Mouse (Mus musculus): ENCODE measurements around the gene 4931428F04Rik. TPM values are rescaled to one million over a fixed set of nuclear protein-coding genes. Genes with fewer than 3 reads are reported as not detected.
"Not testable (repeated sequence)": the region's sequence is repeated elsewhere in the genome, so short reads cannot be mapped to it uniquely, and the experiment has no call there.

4931428F04Rik gene
- polyA plus RNA-seq, 1 experiment from 2014 or later: 96.2 TPM

DNA sequence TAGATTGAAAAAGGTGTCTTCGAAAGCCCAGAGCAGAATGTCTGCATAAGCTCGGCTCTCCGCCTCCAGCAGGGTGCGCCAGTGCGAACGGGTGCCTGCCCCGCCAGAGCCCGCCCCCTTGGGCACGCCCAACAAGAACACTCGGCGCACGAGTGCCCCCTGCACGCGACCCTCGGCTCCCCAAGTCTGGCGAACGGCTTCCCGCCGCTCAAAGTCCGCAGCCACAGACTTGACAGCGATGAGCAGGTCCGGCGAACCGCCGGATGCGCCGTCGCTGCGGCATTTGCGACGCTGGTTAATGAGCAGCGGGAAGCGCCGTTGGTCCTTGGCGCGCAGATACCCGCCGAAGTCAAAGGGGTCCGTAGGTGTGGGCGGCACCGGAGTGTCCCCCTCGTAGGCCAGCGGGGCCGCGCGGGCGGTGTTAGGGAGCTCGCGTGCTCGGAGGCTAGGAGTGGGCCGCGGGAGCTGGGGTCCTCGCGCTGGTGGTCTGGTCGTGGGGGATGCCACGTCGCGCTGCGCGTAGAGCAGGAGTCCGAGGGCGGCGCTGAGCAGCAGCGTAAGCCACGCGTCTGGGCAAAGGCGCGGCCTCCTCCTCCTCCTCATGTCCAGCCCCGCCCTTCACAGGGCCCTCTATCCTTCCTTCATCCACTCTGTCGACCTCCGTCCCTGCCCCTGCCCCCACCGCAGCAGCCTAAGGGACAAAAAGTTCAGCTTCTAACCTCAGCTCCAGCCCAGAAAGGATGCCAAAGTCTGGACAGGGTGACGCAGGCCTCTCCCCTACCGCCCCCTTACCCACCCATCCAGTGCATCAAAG, 35.3 kb downstream of the 4931428F04Rik start:
- no peak overlapping the region; the same call in 1 of the 2 replicates for H3K27ac ChIP-seq (replicated peaks)

DNA sequence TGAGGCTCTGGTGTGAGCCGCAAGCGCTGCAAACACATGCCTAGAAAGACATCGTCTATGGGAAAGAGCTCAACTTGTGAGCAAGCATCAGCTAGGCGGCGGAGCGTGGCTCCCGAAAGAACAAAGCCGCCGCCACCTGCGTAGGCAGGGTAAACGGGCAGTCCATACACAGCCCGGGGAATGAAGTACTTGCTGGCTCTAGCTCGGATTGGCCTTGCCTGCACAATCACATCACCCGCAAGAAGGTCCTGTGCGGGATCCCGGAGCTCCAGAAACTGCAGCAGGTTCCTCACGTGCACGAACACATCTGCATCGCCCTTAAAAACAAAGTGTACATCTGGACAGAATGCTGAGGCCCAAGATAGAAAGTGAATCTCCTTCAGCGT, 35.9 kb downstream of the 4931428F04Rik start:
- 28% methylated on average over 20 of the region's 20 CpGs for WGBS
- H3K9ac ChIP-seq (replicated peaks): 0 out of 2 replicates have a peak overlapping the region, but pooled peaks have one; percentile 6
- H3K4me1 ChIP-seq: peaks cover 17% of the 10 kb centered on the region
- H3K9me3 ChIP-seq: no peaks in the 10 kb centered on the region
- H3K27me3 ChIP-seq: peaks cover 27% of the 10 kb centered on the region
- peaks cover 32% of the 10 kb centered on the region for H3K36me3 ChIP-seq
- peak; percentile 59 for ATAC-seq (replicated peaks)
- no peak overlapping the region for H3K27ac ChIP-seq (replicated peaks)
- H3K4me2 ChIP-seq (replicated peaks): peak overlapping the region; percentile 99
- peak overlapping the region; percentile 70 for H3K4me3 ChIP-seq

More for the DNA sequence above, 35.3 kb downstream of the 4931428F04Rik start:
- Histone ChIP-seq H3K4me3 (peak overlapping the region; percentile 70), H3K27me3 (peaks cover 33% of the 10 kb centered on the region), H3K36me3 (peaks cover 26% of the 10 kb centered on the region), H3K4me2 (replicated peaks) (peak overlapping the region; percentile 99), H3K9ac (replicated peaks) (peak overlapping the region; percentile 67), H3K4me1 (peaks cover 23% of the 10 kb centered on the region), H3K9me3 (no peaks in the 10 kb centered on the region)
- WGBS: under 1% methylated on average over 73 of the region's 74 CpGs
- ATAC-seq (replicated peaks): peak; percentile 88

DNA sequence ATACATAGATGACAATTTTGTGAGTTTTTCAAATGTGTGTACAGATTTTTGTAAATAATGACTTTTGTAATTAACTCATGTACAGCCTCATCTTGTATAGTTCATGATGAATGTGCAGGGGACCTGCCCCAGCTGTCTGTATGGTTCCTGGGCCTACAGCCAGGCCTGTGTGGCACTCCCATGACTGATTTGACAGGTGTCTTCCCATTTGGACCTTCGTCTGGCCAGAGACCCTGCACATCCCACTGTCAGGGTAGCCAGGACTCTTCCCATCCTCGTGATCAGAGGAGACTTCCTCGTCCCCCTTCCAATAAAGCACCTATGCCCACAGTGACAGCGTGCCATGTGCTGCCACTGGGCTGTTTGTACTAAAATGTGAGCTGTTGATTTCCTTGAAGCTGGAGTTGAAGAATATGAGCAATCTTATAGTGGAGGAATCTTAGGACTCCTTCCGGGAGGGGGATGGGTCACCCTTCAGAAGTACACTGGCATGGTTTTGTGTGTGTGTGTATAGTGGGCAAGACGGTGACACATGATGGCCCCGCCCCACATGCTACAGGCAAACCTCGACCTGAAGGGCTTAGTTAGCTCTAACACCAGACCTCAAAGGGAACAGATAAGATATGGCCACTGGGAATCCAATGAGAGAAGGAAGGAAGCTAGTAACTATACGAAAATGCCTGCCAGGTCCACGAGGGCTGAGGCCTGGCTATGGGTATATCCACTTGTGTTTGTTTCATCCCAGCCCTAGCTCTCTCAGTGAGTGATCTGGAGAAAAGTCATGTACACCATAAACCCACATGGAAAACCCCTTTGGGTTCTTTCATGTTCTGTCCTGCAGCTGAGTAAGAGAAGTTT, 36.8 kb downstream of the 4931428F04Rik start:
- H3K27ac ChIP-seq (replicated peaks): no peak overlapping the region
- H3K27me3 ChIP-seq: peaks cover 18% of the 10 kb centered on the region
- H3K4me3 ChIP-seq: no peak overlapping the region
- no peak overlapping the region for H3K4me2 ChIP-seq (replicated peaks)
- 88% methylated on average over 10 of the region's 10 CpGs for WGBS
- H3K36me3 ChIP-seq: peaks cover 41% of the 10 kb centered on the region
- no peak for ATAC-seq (replicated peaks)
- H3K4me1 ChIP-seq: peaks cover 14% of the 10 kb centered on the region
- H3K9me3 ChIP-seq: no peaks in the 10 kb centered on the region
- H3K9ac ChIP-seq (replicated peaks): no peak overlapping the region

DNA sequence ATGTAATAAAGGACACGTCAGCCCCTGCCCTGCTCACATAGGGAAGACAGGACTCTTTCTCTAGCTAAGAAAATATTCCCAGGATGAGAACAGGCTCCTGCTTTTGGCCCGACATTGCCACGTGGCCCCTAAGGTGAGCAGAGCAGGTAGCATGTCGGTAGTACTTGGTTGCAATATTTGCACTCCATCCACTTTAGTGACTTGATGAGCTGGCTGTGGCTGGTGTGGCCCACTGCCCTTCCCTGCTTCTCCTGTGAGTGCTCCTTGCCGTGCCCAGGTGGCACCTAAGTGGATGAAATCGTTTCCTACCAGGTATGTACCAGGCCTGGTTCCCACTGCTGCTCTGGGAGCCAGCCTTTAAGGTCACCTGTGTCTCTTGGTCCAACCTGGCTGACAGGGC, 37.7 kb downstream of the 4931428F04Rik start:
- no peaks in the 10 kb centered on the region for H3K9me3 ChIP-seq
- ATAC-seq (replicated peaks): no peak
- WGBS: 93% methylated on average over 6 of the region's 6 CpGs

DNA sequence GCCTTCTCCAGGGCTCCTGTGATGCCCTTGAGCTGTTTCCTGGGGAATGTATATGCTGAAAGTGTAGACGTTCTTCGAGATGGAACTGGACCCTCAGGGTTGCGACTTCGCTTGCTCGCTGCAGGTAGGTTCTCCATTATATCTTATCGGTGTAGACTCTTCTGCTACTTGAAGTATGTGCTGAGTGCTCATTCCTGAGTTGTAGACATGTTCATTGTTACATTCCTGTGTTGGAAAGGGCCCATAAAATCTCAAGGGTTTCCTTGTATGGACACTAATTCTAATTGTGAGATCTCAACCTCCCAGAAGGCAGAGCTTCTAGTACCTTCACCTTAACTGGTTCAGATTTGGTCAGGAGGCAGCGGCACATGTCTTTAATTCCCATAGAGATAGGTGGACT, 48.6 kb downstream of the 4931428F04Rik start:
- 98% methylated on average over 7 of the region's 7 CpGs for WGBS
- no peak overlapping the region for H3K4me2 ChIP-seq (replicated peaks)
- H3K27ac ChIP-seq (replicated peaks): no peak overlapping the region
- H3K9ac ChIP-seq (replicated peaks): no peak overlapping the region
- H3K4me3 ChIP-seq: no peak overlapping the region
- no peaks in the 10 kb centered on the region for H3K9me3 ChIP-seq
- H3K27me3 ChIP-seq: no peaks in the 10 kb centered on the region
- no peak for ATAC-seq (replicated peaks)
- H3K36me3 ChIP-seq: peaks cover 37% of the 10 kb centered on the region
- no peaks in the 10 kb centered on the region for H3K4me1 ChIP-seq

More for the DNA sequence above, 37.7 kb downstream of the 4931428F04Rik start:
- H3K4me2 ChIP-seq (replicated peaks): no peak overlapping the region
- peaks cover 14% of the 10 kb centered on the region for H3K4me1 ChIP-seq
- H3K4me3 ChIP-seq: no peak overlapping the region
- peaks cover 44% of the 10 kb centered on the region for H3K36me3 ChIP-seq
- no peak overlapping the region for H3K9ac ChIP-seq (replicated peaks)
- no peak overlapping the region for H3K27ac ChIP-seq (replicated peaks)
- peaks cover 17% of the 10 kb centered on the region for H3K27me3 ChIP-seq

DNA sequence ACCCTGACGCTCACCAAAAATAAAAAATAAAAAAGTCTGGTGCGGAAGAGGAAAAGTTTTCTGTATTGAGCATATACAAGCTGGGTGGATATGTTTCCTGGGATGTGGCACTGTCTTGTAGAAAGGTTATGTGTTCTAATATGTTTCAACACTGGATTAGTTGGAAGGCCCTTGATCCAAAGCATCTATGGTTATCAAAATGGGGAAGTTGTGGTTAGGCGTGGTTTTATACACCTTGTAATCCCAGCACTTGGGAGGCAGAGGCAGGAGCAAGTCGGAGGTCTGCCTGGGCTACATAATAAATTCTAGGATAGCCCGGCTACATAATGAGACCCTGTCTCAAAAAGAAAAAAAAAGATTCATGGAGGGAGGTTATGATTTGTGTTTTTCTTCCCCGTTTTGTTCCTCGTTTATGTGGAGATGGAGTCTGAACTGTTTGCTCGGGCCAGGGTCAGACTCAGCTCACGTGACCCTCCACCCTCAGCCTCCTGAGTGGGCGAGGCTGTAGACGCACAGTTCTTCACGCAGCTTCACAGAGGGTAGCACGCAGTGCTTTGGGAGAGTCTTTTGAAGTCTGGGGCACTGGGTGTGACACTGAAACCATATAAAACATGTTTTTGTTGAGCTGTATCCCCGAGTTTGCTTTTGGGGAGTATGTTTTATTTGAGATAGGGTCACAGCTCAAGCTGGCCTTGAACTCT, 52.1 kb downstream of the 4931428F04Rik start:
- no peak overlapping the region for H3K4me3 ChIP-seq
- H3K9ac ChIP-seq (replicated peaks): no peak overlapping the region
- no peaks in the 10 kb centered on the region for H3K4me1 ChIP-seq
- H3K27me3 ChIP-seq: no peaks in the 10 kb centered on the region
- WGBS: 90% methylated on average over 14 of the region's 14 CpGs
- H3K27ac ChIP-seq (replicated peaks): no peak overlapping the region
- no peak overlapping the region for H3K4me2 ChIP-seq (replicated peaks)
- no peak for ATAC-seq (replicated peaks)
- H3K9me3 ChIP-seq: no peaks in the 10 kb centered on the region
- H3K36me3 ChIP-seq: peaks cover 42% of the 10 kb centered on the region

DNA sequence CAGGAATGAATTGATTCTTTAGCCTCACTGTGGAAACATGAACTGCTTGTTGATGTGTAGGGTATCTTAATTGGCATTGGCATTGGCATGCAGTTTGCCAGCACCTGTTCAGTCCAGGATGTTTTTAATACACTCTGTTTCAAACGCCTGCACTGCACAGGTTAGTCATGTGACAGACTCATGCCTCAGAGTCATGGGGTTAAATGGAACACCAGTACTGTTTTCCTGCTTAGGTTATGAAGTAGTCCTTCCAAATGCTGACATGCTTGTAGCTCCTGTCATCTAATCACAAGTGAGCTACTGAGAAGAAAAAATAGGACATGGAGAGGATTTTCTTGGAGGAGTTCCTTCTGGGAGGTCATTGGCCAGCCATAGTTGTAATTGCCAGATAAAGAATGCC, 54.5 kb downstream of the 4931428F04Rik start:
- H3K36me3 ChIP-seq: peaks cover 27% of the 10 kb centered on the region
- H3K27ac ChIP-seq (replicated peaks): no peak overlapping the region
- H3K4me1 ChIP-seq: no peaks in the 10 kb centered on the region
- 91% methylated on average over 1 of the region's 1 CpGs for WGBS
- no peak for ATAC-seq (replicated peaks)
- no peaks in the 10 kb centered on the region for H3K27me3 ChIP-seq
- no peak overlapping the region for H3K4me3 ChIP-seq
- H3K9me3 ChIP-seq: no peaks in the 10 kb centered on the region
- no peak overlapping the region for H3K4me2 ChIP-seq (replicated peaks)
- H3K9ac ChIP-seq (replicated peaks): no peak overlapping the region

DNA sequence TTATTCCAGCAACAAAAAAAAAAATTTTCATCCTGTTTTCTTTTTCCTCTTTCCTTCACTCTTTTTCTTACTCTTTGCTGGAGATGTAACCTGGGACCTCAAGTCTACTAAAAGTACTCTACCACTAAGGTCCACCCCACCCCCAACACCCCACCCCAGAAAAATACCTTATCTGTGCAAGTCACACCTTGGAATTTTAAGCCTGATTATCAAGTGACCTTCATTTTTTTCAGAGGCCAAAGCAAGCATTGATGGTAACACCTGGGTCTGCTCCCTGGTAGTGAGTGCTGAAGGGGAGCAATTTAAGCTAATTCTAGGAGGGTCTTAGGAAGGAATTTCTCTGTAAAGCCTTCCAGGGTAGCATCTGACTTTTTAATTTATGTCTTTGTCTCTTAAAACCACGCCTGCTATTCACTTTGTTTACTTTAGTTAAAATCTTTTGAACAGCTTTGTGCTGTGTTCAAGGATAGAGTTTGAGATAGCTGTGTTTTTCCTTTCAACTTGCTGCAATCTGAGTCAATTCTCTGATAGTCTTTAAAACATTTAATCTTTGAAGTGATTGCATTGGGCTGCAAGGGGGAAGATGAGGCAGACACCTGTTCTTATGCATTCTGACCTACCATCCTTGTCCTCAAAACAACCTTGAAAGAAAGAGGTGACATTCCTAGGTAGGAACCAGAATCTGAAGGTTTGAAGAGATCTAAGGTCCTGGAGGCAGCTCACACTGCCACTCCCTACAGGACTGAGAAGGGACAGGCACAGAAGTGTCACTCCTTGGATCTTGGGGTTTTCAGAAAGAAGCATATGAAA, 56.3 kb downstream of the 4931428F04Rik start:
- no peak overlapping the region for H3K27ac ChIP-seq (replicated peaks)
- no peaks in the 10 kb centered on the region for H3K9me3 ChIP-seq
- no peak for ATAC-seq (replicated peaks)
- H3K36me3 ChIP-seq: peaks cover 12% of the 10 kb centered on the region
- no peaks in the 10 kb centered on the region for H3K4me1 ChIP-seq
- H3K9ac ChIP-seq (replicated peaks): no peak overlapping the region
- H3K4me2 ChIP-seq (replicated peaks): no peak overlapping the region
- WGBS: 70% methylated on average over 1 of the region's 1 CpGs
- no peaks in the 10 kb centered on the region for H3K27me3 ChIP-seq
- no peak overlapping the region for H3K4me3 ChIP-seq

DNA sequence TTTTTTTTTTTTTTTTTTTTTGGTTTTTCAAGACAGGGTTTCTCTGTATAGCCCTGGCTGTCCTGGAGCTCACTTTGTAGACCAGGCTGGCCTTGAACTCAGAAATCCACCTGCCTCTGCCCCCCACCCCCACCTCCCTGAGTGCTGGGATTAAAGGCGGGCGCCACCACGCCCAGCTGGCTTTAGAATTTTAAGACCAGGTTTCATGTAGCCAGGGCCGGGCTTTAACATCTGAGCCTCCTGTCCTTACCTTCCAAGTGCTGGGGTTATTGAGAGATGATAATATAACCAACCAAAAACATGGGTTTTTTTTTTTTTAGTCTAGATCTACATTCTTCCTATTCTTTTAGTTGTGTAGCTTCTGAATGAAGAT, 57.4 kb downstream of the 4931428F04Rik start:
- H3K27ac ChIP-seq (replicated peaks); H3K4me3 ChIP-seq; H3K9ac ChIP-seq (replicated peaks); H3K9me3 ChIP-seq; H3K4me1 ChIP-seq; H3K4me2 ChIP-seq (replicated peaks); ATAC-seq (replicated peaks); H3K27me3 ChIP-seq: not testable (repeated sequence)
- peaks cover 12% of the 10 kb centered on the region for H3K36me3 ChIP-seq
- 94% methylated on average over 4 of the region's 4 CpGs for WGBS

DNA sequence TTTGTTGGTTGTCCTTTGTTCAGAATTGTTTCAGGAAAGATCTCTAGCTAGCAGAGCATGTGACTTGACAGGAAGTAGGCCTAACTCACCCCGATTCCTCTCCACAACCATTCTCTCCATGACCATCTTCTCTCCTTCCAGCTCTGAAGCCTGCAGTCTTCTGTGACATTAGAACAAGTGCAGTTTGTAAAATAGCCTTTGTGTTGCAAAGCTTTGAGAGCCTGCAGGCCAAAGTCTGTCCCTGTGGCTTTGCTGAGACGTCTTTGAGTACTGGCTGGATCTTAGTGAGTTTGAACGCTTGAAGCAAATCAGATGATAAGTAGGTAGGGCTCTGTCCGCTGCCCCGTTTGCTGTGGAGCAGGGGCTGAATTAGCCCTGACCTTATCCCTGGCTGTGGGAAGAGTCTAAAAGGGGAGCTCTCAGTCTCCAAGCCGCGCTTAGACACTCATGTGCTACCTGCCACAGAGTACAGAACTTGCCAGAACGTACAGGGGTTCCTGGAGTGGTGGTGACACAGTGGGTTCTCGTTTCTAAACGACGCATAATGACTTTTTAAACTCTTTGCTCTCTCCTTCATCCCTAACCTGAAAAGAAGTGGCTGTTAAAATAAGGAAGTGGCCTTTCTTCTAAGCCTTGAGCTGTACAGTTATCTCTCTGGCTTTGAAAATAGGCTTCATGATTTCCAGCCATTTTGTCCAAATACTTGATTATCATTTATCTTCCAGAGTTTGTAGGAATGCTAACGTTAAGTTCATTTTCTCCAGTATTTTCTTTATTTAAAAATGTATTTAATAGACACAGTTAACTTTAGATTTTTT, 58.0 kb downstream of the 4931428F04Rik start:
- Histone ChIP-seq H3K4me3 (no peak overlapping the region), H3K27ac (replicated peaks) (no peak overlapping the region), H3K9me3 (no peaks in the 10 kb centered on the region), H3K27me3 (no peaks in the 10 kb centered on the region), H3K36me3 (peaks cover 12% of the 10 kb centered on the region), H3K4me2 (replicated peaks) (no peak overlapping the region), H3K4me1 (peaks cover 6% of the 10 kb centered on the region), H3K9ac (replicated peaks) (no peak overlapping the region)
- 88% methylated on average over 12 of the region's 12 CpGs for WGBS
- no peak for ATAC-seq (replicated peaks)
